Mouse (Mus musculus) urinary bladder, adult 18-20 months (tissue): ENCODE results near the gene Poldip3.

Source experiments
- DNase-seq, 2 experiments: peaks; one replicate each; pipeline ENCODE4 v3.0.0; 2022; ENCODE audit warnings: low spot score in 2 of 2, mixed read lengths in 2 of 2

Poldip3 gene

GRCm38 (mm10) chr15:83088495-83089428 is 60.4 kb downstream of the Poldip3 start:
- no peak for DNase-seq

DNA sequence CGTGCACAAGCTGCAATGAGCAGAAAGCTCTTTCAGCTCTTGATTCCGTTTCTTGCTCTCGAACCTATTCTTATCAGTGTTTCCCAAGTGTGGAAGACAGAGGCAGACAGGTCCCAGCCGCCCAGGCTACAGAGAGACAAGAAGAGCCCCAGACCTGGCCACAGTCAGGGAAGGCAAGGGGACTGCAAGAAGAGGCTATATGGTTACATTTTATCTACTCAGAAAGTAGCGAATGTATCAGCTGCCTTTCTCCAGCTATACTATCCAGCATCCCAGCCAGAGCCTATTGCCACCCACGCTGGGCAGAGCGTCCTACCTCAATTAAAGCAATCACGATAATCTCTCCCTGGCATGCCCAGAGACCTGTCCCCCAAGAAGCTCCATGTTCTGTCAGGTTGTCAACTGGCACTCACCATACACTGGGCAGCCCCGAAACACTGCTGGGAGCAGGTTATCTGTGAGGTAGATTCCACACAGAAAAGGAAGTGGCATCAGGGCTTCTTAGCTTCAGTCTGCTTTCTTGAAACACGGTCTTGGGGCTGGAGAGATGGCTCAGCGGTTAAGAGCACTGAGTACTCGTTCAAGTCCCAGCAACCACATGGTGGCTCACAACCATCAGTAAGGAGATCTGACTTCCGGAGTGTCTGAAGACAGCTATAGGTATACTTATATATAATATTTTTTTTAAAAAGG is 62.4 kb downstream of the Poldip3 start:
- no peak for DNase-seq

DNA sequence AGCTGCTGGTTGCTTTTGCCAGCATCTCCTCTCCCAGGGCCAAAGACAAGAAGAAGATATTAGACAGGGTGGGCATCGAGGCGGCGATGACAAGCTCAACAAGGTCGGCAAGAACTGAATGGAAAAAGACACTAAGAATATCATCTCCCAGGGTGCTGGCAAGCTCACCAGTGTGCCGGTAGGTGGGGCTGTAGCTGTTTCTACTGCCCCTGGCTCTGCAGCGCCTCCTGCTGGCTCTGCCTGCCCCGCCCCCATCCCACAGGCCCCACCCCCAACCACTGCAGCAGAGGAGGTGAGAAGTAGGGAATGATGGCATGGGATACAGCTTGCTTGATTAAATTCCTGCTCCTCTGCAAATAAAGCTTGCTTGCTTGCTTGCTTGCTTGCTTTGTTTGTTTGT is 63.3 kb downstream of the Poldip3 start:
- DNase-seq = no peak

DNA sequence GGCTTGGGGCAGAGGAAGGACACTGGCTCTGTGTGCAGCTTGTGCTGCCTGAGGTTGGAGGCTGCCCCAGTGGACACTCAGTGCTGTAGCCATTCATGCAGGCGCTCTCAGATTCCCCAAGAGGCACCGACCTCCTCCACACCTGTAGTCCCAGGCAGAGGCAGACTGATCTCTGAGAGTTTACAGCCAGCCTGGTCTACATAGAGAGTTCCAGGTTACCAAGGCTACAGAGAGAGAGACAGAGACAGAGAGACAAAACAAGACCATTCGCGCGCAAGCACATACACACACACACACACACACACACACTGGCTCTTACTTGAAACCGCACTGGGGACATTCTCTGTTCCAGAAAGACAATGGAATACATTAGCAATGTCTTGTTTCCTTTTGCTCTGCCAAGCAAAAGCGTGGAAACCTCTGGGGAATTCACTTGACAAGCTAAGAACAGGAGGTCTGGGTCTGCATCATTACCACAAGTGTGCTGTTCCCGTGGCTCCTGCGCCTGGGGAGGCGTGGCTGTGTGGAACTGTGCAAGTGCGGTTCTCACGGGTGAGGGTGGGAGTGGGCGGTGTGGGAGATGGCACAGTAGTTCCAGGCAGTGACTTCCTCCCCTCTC is 65.1 kb downstream of the Poldip3 start:
- no peak for DNase-seq

DNA sequence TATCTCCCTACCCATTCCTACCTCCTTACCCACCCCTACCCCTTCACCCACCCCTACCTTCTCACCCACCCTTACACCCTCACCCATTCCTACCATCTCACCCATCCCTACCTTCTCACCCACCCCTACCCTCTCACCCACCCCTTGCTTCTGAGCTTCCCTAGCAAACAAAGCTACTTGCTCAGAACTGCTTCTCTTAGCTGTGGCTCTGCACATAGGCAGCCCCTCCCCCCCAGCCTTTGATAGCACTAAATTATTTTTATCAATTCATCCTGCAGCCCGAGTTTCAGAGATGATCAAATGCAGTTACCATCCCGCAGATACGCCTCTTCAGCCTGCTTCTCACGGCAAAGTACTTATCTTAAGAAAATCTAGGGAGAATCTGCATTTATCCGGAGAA is 65.7 kb downstream of the Poldip3 start:
- no peak for DNase-seq
